Mouse (Mus musculus) testis, adult 2 months (tissue): ENCODE results near the gene Il21. TPM values are rescaled to one million over a fixed set of nuclear protein-coding genes. Genes with fewer than 3 reads are reported as not detected.

Experiments used
- H3K27ac ChIP-seq: fragments of 200-500 bp; 2 replicates; pipeline ENCODE4 v1.5.1; 2012; ENCODE audit warnings: low read depth, low read length; ENCODE audit not compliant: control insufficient read depth, insufficient read depth
- H3K27me3 ChIP-seq: fragments of 200-500 bp; 2 replicates; pipeline ENCODE4 v1.6.1; 2012; ENCODE audit warnings: mild to moderate bottlenecking, low read length, moderate library complexity; ENCODE audit not compliant: control insufficient read depth, insufficient read depth
- H3K36me3 ChIP-seq: fragments of 200-500 bp; 2 replicates; pipeline ENCODE4 v1.6.1; 2012; ENCODE audit warnings: mild to moderate bottlenecking, low read length; ENCODE audit not compliant: control insufficient read depth, insufficient read depth
- H3K4me1 ChIP-seq: fragments of 200-500 bp; 2 replicates; pipeline ENCODE4 v1.6.1; 2012; ENCODE audit warnings: low read length; ENCODE audit not compliant: control insufficient read depth, insufficient read depth
- H3K4me3 ChIP-seq: fragments of 200-500 bp; 2 replicates; pipeline ENCODE4 v1.5.1; 2012; ENCODE audit warnings: low read depth, mild to moderate bottlenecking, low read length, moderate library complexity, mixed read lengths; ENCODE audit not compliant: control insufficient read depth
- CTCF ChIP-seq: fragments of 200-500 bp; IDR thresholded peaks from 2 replicates; pipeline ENCODE4 v1.5.1; 2012; ENCODE audit warnings: low read depth, mild to moderate bottlenecking, inconsistent platforms, low read length, moderate library complexity; ENCODE audit not compliant: control insufficient read depth, insufficient read depth, insufficient replicate concordance
- POLR2A ChIP-seq: fragments of 200-500 bp; IDR thresholded peaks from 2 replicates; pipeline ENCODE4 v1.6.1; 2012; ENCODE audit warnings: low read depth, mild to moderate bottlenecking, inconsistent platforms, low read length, moderate library complexity; ENCODE audit not compliant: control insufficient read depth
- polyA plus RNA-seq: library from polyadenylated mRNA; depleted of rRNA; stranded (reverse); fragments of >200 nt; gene quantifications from 2 replicates; pipeline ENCODE4 v1.2.3, GENCODE M21; 2012

The Il21 gene
- polyA plus RNA-seq, 1 experiment = 0.06 TPM

DNA sequence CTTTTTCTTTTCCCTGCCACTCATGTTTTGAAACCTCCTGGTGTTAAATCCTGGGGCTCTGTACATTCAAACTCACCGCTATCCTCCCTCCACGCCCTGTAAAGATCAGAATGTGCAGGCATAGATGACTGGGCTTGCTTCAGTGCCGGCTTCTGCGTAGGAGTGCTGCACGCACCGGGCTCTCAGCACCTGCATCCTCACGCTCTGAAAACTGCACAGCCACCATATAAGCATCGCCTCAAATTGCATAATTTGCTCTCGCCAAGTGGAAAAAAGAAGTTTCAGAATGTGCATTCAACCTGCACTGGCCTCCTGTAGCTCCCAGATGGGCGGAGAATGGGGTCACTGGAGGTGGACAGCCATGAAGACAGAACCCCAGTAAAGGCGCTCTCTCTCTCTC is 35.9 kb upstream of the Il21 start:
- H3K36me3 ChIP-seq = no peaks in the 10 kb centered on the region
- no peak overlapping the region for H3K27ac ChIP-seq
- no peak overlapping the region for H3K4me3 ChIP-seq
- H3K27me3 ChIP-seq = no peaks in the 10 kb centered on the region
- no peaks in the 10 kb centered on the region for H3K4me1 ChIP-seq
- TF ChIP-seq POLR2A = no peak

DNA sequence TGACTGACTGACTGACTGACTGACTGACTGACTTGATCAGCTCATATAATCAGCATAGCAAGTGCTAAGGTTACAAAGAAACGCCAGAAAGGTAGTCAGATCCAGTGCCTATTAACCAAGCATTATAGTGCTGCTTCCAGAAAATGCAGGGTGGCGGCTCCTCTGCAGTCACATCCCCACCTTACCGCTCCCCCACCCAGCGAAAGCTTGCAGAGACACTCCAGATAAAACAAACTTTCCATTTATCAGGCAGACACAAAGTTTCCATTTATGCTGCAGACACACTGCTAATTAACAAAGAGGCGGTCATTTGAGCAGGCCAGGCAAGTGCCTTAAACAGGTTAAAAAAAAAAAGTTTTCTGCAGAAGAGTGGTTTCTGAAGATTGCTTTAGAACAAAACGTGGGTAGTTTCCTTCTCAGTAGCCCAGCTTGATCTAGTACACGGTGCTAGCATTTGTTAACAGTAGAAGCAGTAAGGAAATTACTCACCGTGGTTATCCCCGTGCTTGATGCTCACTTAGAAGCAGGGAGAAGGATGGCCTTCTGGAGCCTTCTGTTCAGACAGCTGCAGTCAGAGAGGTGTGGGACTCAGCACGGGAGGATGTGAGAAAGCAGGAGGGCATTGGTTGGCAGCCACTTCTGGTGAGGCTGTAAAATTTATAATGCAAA is 27.0 kb upstream of the Il21 start:
- H3K36me3 ChIP-seq = no peaks in the 10 kb centered on the region
- TF ChIP-seq POLR2A (no peak), CTCF (no peak)
- peak overlapping the region; percentile 21; the same call in 1 of the 2 replicates for H3K27ac ChIP-seq
- peaks cover 5% of the 10 kb centered on the region for H3K4me1 ChIP-seq
- no peak overlapping the region for H3K4me3 ChIP-seq
- H3K27me3 ChIP-seq = no peaks in the 10 kb centered on the region

DNA sequence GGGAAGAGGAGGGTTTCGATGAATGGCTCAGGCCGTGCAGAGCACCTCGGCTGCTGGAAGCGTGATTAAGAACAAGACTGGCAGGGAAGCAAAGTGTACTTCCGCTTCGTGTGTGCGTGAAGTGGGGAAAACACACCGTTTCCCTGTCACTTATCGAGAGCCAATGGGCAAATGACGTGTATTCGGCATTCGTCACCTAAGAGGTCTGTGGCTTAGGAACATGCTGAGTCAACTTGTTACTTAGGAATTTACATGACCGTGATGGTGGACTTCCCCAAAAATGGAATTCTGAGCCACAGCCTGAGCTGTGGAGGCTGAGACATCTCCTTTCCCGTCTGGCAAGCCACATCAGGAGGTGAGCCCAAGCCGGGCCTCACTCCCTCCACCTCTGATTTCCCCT is 25.3 kb upstream of the Il21 start:
- H3K27me3 ChIP-seq = no peaks in the 10 kb centered on the region
- H3K4me3 ChIP-seq = peak overlapping the region; percentile 2; the same call in 1 of the 2 replicates
- H3K4me1 ChIP-seq = peaks cover 5% of the 10 kb centered on the region
- H3K27ac ChIP-seq = 0 out of 2 replicates have a peak overlapping the region, but pooled peaks have one; percentile 5
- H3K36me3 ChIP-seq = no peaks in the 10 kb centered on the region
- no peak for TF ChIP-seq CTCF
- TF ChIP-seq POLR2A = no peak

DNA sequence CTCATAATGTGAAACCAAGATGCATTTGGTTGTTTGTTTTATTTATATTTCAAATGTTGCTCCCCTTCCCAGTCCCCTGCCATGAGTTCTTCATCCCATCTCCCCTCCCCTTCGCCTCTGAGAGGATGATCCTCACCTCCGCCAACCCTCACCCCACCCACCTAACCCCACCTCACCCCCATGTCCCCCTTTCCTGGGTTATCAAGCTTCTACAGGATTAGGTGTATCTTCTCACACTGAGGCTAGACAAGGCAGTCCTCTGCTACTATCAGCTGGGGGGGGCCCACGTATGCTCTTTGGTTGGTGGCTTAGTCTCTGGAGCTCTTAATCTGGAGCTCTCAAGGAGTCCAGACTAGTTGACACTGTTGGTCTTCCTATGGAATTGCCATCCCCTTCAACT is 18.5 kb upstream of the Il21 start:
- no peak overlapping the region for H3K27ac ChIP-seq
- H3K27me3 ChIP-seq = no peaks in the 10 kb centered on the region
- H3K36me3 ChIP-seq = no peaks in the 10 kb centered on the region
- TF ChIP-seq POLR2A (no peak), CTCF (no peak)
- no peaks in the 10 kb centered on the region for H3K4me1 ChIP-seq
- H3K4me3 ChIP-seq = no peak overlapping the region

DNA sequence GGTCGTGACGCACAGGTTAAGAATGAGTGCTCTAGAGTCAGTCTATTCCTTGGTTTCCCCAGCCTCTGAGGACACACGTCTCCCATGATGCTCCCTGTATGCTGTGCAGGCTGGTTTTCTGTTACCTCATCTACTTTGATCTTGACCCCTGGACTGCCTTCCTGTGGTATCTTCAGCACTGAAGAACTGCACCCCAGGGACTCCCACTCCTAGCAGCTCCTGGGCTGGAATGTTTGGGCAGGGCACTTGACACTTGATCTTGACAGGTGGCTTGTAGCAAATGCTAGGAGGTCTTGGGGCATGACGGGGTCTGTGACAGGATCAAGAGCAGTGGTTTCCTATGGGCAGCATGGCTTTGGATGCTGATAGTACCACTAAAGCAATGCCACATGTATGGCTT is 2.6 kb upstream of the Il21 start:
- no peak overlapping the region for H3K4me3 ChIP-seq
- no peaks in the 10 kb centered on the region for H3K27me3 ChIP-seq
- TF ChIP-seq CTCF (no peak), POLR2A (no peak)
- H3K27ac ChIP-seq = no peak overlapping the region
- no peaks in the 10 kb centered on the region for H3K36me3 ChIP-seq
- no peaks in the 10 kb centered on the region for H3K4me1 ChIP-seq

DNA sequence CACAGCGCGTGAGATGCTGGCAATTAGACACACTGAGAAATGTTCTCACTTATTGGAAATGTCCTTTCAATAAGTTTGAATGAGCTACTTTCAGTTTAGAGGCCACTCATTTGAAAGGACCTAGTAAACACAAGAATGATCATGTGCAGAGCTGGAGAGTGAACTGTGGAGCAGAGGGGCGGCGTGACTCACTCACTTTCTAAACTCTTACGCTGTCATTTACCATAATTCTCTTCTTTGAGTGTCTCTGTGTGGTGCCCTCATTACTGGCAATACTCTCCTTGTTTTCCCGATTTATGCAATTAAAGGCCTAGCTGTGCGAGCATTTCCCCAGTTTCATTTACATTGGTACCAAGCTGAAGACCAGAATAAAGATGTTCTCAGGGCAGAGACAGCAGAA is 1.3 kb downstream of the Il21 start:
- Histone ChIP-seq H3K27me3 (no peaks in the 10 kb centered on the region), H3K4me3 (no peak overlapping the region), H3K36me3 (no peaks in the 10 kb centered on the region), H3K4me1 (no peaks in the 10 kb centered on the region), H3K27ac (no peak overlapping the region)
- TF ChIP-seq CTCF = no peak
- TF ChIP-seq POLR2A = no peak

DNA sequence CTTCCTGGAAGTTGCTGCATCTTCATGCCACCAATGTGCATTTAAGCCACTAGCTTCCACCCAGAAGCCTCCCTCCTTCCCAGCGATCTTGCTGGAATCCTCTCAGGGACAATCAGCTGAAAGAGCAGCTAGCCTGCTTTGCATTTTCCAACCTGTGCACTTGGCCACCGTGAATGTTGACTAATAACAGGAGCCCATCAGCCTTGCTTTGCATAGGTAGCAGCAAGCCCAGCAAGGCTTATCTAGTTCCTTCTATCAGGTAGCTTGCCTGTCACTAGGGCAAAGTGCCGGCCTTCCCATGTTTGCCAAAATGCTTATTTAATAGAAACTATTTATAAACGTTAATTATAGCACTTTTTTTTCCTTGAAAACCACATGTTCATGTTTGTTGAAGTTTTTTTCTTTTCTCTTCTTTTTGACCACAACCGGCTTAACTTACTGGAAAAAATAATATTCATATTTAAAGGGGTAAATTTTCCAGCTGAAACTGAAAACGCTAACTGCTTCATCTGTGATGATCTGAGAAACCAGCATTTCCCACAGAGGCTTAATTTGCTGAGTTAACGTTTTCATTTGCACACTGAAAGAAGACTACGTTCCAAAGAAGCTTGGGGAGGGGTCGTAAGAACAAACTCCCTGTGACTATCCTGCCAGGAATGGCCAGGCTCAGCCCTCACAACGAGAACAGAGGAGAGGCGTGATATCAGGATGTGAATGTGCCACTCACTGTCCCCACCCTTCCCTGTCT is 3.2 kb downstream of the Il21 start:
- no peaks in the 10 kb centered on the region for H3K27me3 ChIP-seq
- TF ChIP-seq POLR2A = no peak
- no peak for TF ChIP-seq CTCF
- no peaks in the 10 kb centered on the region for H3K4me1 ChIP-seq
- no peak overlapping the region for H3K4me3 ChIP-seq
- H3K36me3 ChIP-seq = no peaks in the 10 kb centered on the region
- H3K27ac ChIP-seq = no peak overlapping the region

DNA sequence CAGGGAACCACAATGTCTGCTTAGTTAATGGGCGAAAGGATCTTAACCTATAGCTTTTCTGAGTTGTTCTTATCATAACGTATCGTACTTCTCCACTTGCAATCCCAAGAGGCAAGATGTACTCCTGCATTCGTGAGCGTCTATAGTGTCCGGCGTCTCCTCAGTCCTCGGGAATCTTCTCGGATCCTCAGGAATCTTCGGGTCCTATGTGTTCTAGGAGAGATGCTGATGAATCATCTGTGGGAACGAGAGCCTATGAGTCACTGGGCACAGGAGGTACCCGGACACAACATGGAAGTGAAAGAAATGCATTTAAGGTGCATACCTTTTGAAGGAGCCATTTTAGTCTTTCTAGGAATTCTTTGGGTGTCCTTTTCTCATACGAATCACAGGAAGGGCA is 7.3 kb downstream of the Il21 start:
- Histone ChIP-seq H3K4me1 (no peaks in the 10 kb centered on the region), H3K4me3 (no peak overlapping the region), H3K36me3 (no peaks in the 10 kb centered on the region), H3K27ac (no peak overlapping the region), H3K27me3 (no peaks in the 10 kb centered on the region)
- TF ChIP-seq CTCF = no peak
- TF ChIP-seq POLR2A = no peak
